Mouse (Mus musculus): ENCODE measurements around the gene Blzf1. TPM values are rescaled to one million over a fixed set of nuclear protein-coding genes. Genes with fewer than 3 reads are reported as not detected.

Gene Blzf1
- polyA plus RNA-seq, 1 experiment from 2014 or later: 31.5 TPM

- H3K9ac ChIP-seq (replicated peaks): no peak overlapping the region
- ATAC-seq (ENCODE audit: low FRiP score): no peak
- 69% methylated on average over 5 of the region's 5 CpGs for WGBS
Measured at GRCm38 (mm10) chr1:164252551-164252950, 54.7 kb downstream of the Blzf1 start.

DNA sequence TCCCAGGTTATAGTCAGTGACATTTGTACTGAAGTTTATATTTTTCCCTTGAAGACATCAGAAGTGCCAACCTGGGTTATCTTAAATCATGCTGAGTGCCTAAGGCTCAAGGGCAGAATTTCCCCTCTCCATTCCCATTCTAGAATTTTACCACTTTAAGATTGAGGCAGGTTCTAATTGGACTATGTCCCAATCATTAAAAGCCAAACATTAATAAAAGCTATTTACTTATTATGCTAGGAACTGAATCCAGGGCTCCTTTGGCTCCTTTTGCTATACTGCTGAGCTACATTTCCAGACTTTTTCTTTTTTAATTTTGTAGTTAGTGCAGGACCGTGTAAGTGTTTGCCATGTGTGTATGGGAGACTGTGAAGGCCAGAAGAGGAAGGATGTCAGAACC lies 55.9 kb downstream of the Blzf1 start:
- Histone ChIP-seq H3K9me3 (replicated peaks) (no peaks in the 10 kb centered on the region), H3K27ac (replicated peaks) (no peak overlapping the region), H3K4me2 (no peak overlapping the region), H3K4me3 (replicated peaks) (no peak overlapping the region), H3K4me1 (peaks cover 25% of the 10 kb centered on the region), H3K27me3 (replicated peaks) (no peaks in the 10 kb centered on the region), H3K9ac (replicated peaks) (no peak overlapping the region), H3K36me3 (no peaks in the 10 kb centered on the region)
- no peak for ATAC-seq (ENCODE audit: low FRiP score)
- WGBS: 91% methylated on average over 1 of the region's 1 CpGs

More at GRCm38 (mm10) chr1:164252551-164252950, 54.7 kb downstream of the Blzf1 start:
- H3K4me3 ChIP-seq (replicated peaks): no peak overlapping the region
- no peaks in the 10 kb centered on the region for H3K27me3 ChIP-seq (replicated peaks)
- H3K4me2 ChIP-seq: no peak overlapping the region
- H3K9me3 ChIP-seq (replicated peaks): no peaks in the 10 kb centered on the region
- peaks cover 23% of the 10 kb centered on the region for H3K4me1 ChIP-seq
- no peak overlapping the region for H3K27ac ChIP-seq (replicated peaks)
- no peaks in the 10 kb centered on the region for H3K36me3 ChIP-seq

GRCm38 (mm10) chr1:164250391-164251150 lies 56.7 kb downstream of the Blzf1 start:
- H3K4me2 ChIP-seq: peak overlapping the region; percentile 75
- H3K4me1 ChIP-seq: peaks cover 25% of the 10 kb centered on the region
- peak overlapping the region; percentile 63 for H3K4me3 ChIP-seq (replicated peaks)
- no peak overlapping the region for H3K27ac ChIP-seq (replicated peaks)
- no peaks in the 10 kb centered on the region for H3K36me3 ChIP-seq
- WGBS: 68% methylated on average over 8 of the region's 8 CpGs
- ATAC-seq (ENCODE audit: low FRiP score): no peak
- H3K9ac ChIP-seq (replicated peaks): no peak overlapping the region
- no peaks in the 10 kb centered on the region for H3K27me3 ChIP-seq (replicated peaks)
- no peaks in the 10 kb centered on the region for H3K9me3 ChIP-seq (replicated peaks)

GRCm38 (mm10) chr1:164249332-164249711 lies 58.0 kb downstream of the Blzf1 start:
- H3K4me2 ChIP-seq: peak overlapping the region; percentile 75
- peak; percentile 49 for ATAC-seq (ENCODE audit: low FRiP score)
- H3K9me3 ChIP-seq (replicated peaks): no peaks in the 10 kb centered on the region
- H3K9ac ChIP-seq (replicated peaks): peak overlapping the region; percentile 59
- H3K4me1 ChIP-seq: peaks cover 25% of the 10 kb centered on the region
- no peaks in the 10 kb centered on the region for H3K36me3 ChIP-seq
- peak overlapping the region; percentile 81 for H3K27ac ChIP-seq (replicated peaks)
- WGBS: under 1% methylated on average over 33 of the region's 33 CpGs
- H3K4me3 ChIP-seq (replicated peaks): peak overlapping the region; percentile 63
- no peaks in the 10 kb centered on the region for H3K27me3 ChIP-seq (replicated peaks)

GRCm38 (mm10) chr1:164248465-164249331 lies 58.6 kb downstream of the Blzf1 start, which contains the start of gene Slc19a2:
Gene Slc19a2 (plus strand): TSS chr1:164249046.
- Histone ChIP-seq H3K9ac (replicated peaks) (peak within 1 kb of the TSS; percentile 59), H3K4me1 (peaks cover 25% of the 10 kb centered on the region), H3K4me3 (replicated peaks) (peak within 1 kb of the TSS; percentile 63), H3K9me3 (replicated peaks) (no peaks in the 10 kb centered on the region), H3K36me3 (no peaks in the 10 kb centered on the region), H3K27me3 (replicated peaks) (no peaks in the 10 kb centered on the region), H3K4me2 (peak within 1 kb of the TSS; percentile 75), H3K27ac (replicated peaks) (peak within 1 kb of the TSS; percentile 81)
- WGBS: under 1% methylated on average over 65 of the region's 79 CpGs
- peak; percentile 98 for ATAC-seq (ENCODE audit: low FRiP score)

- Histone ChIP-seq H3K9me3 (replicated peaks) (no peaks in the 10 kb centered on the region), H3K36me3 (no peaks in the 10 kb centered on the region), H3K27ac (replicated peaks) (peak overlapping the region; percentile 81), H3K9ac (replicated peaks) (peak overlapping the region; percentile 58), H3K4me3 (replicated peaks) (peak overlapping the region; percentile 63), H3K4me2 (peak overlapping the region; percentile 75), H3K4me1 (peaks cover 25% of the 10 kb centered on the region), H3K27me3 (replicated peaks) (no peaks in the 10 kb centered on the region)
- WGBS: 9% methylated on average over 10 of the region's 10 CpGs
- ATAC-seq (ENCODE audit: low FRiP score): no peak
Measured at GRCm38 (mm10) chr1:164247971-164248370, 59.3 kb downstream of the Blzf1 start.

- Histone ChIP-seq H3K4me3 (replicated peaks) (peak overlapping the region; percentile 63; the same call in 1 of the 2 replicates), H3K4me2 (peak overlapping the region; percentile 75), H3K4me1 (peaks cover 25% of the 10 kb centered on the region), H3K27me3 (replicated peaks) (no peaks in the 10 kb centered on the region), H3K9ac (replicated peaks) (0 out of 2 replicates have a peak overlapping the region, but pooled peaks have one; percentile 58), H3K36me3 (no peaks in the 10 kb centered on the region), H3K27ac (replicated peaks) (no peak overlapping the region), H3K9me3 (replicated peaks) (no peaks in the 10 kb centered on the region)
- ATAC-seq (ENCODE audit: low FRiP score): no peak
- 26% methylated on average over 8 of the region's 8 CpGs for WGBS
Measured at GRCm38 (mm10) chr1:164247442-164247841, 59.8 kb downstream of the Blzf1 start.

- no peak for ATAC-seq (ENCODE audit: low FRiP score)
- H3K4me1 ChIP-seq: peaks cover 5% of the 10 kb centered on the region
- no peak overlapping the region for H3K9ac ChIP-seq (replicated peaks)
- H3K36me3 ChIP-seq: no peaks in the 10 kb centered on the region
- H3K27ac ChIP-seq (replicated peaks): no peak overlapping the region
- 69% methylated on average over 8 of the region's 8 CpGs for WGBS
- no peaks in the 10 kb centered on the region for H3K9me3 ChIP-seq (replicated peaks)
- no peak overlapping the region for H3K4me2 ChIP-seq
- H3K4me3 ChIP-seq (replicated peaks): no peak overlapping the region
- no peaks in the 10 kb centered on the region for H3K27me3 ChIP-seq (replicated peaks)
Measured at GRCm38 (mm10) chr1:164242809-164243208, 64.5 kb downstream of the Blzf1 start.

GRCm38 (mm10) chr1:164241494-164241893 lies 65.8 kb downstream of the Blzf1 start:
- Histone ChIP-seq H3K9me3 (replicated peaks) (no peaks in the 10 kb centered on the region), H3K36me3 (no peaks in the 10 kb centered on the region), H3K4me2 (no peak overlapping the region), H3K4me1 (no peaks in the 10 kb centered on the region), H3K27me3 (replicated peaks) (no peaks in the 10 kb centered on the region), H3K9ac (replicated peaks) (no peak overlapping the region), H3K27ac (replicated peaks) (no peak overlapping the region), H3K4me3 (replicated peaks) (no peak overlapping the region)
- ATAC-seq (ENCODE audit: low FRiP score): no peak
- 86% methylated on average over 2 of the region's 2 CpGs for WGBS
